Mouse (Mus musculus) adrenal gland, postnatal 10 days (tissue): ENCODE results near the gene Serpind1. TPM values are rescaled to one million over a fixed set of nuclear protein-coding genes. Genes with fewer than 3 reads are reported as not detected.
A peak's percentile ranks its signal among the peaks of the same experiment; 100 is the strongest.

Experiments used
- DNase-seq: peaks from one replicate; pipeline ENCODE4 v3.0.0; 2021; ENCODE audit warnings: mixed read lengths
- long read RNA-seq, 2 experiments: library from polyadenylated mRNA; stranded (forward); transcript quantifications; one replicate each; pipeline ENCODE4 v2.0.0; 2021
- total RNA-seq, 2 experiments: library from RNA; stranded (reverse); gene quantifications; 2 replicates each; pipeline ENCODE4 v1.2.3; 2021

Serpind1 gene
- 100 to 1,000 TPM in 1 of 2 experiments, 10 to 100 TPM in 1; 50.5 to 111 TPM for total RNA-seq
- long read RNA-seq, experiment 1, transcript Serpind1-202 (5 exons, 2,051 nt) = major isoform, 58 of 155 reads
- long read RNA-seq, experiment 1, transcript Serpind1-201 (5 exons, 2,191 nt) = minor isoform, 41 of 155 reads
- long read RNA-seq, experiment 1, partial matches to known transcripts = 50 of 155 reads
- long read RNA-seq, experiment 1, other reads (novel, unspliced or antisense) = 6 of 155 reads
- long read RNA-seq, experiment 2, partial matches to known transcripts = 3 of 9 reads
- long read RNA-seq, experiment 2, other reads (novel, unspliced or antisense) = 2 of 9 reads

GRCm38 (mm10) chr16:17331116-17331515 lies at the start of gene Serpind1:
Gene Serpind1, plus strand, starts transcription at chr16:17331371.
- DNase-seq = no peak

- no peak for DNase-seq
Measured at GRCm38 (mm10) chr16:17283151-17283550, 48.0 kb upstream of the Serpind1 start.

GRCm38 (mm10) chr16:17287103-17287502 lies 44.1 kb upstream of the Serpind1 start:
- DNase-seq = no peak

- peak; percentile 29 for DNase-seq
Measured at GRCm38 (mm10) chr16:17291016-17291415, 40.2 kb upstream of the Serpind1 start.

GRCm38 (mm10) chr16:17292751-17293150 lies 38.4 kb upstream of the Serpind1 start:
- peak; percentile 85 for DNase-seq

- no peak for DNase-seq
Measured at GRCm38 (mm10) chr16:17300818-17301217, 30.4 kb upstream of the Serpind1 start.

GRCm38 (mm10) chr16:17303521-17304245 lies 27.5 kb upstream of the Serpind1 start:
- DNase-seq = no peak

GRCm38 (mm10) chr16:17307461-17307860 lies 23.7 kb upstream of the Serpind1 start:
- no peak for DNase-seq

GRCm38 (mm10) chr16:17309036-17309435 lies 22.1 kb upstream of the Serpind1 start:
- DNase-seq = no peak

GRCm38 (mm10) chr16:17312531-17312930 lies 18.6 kb upstream of the Serpind1 start:
- DNase-seq = no peak

- DNase-seq = peak; percentile 14
Measured at GRCm38 (mm10) chr16:17316554-17316953, 14.6 kb upstream of the Serpind1 start.

- no peak for DNase-seq
Measured at GRCm38 (mm10) chr16:17321481-17321880, 9.7 kb upstream of the Serpind1 start.

GRCm38 (mm10) chr16:17324745-17325144 lies 6.4 kb upstream of the Serpind1 start:
- DNase-seq = no peak

GRCm38 (mm10) chr16:17326064-17326463 lies 5.1 kb upstream of the Serpind1 start:
- DNase-seq = no peak

GRCm38 (mm10) chr16:17329848-17330570 lies 1.2 kb upstream of the Serpind1 start:
- DNase-seq = no peak

GRCm38 (mm10) chr16:17331855-17332254 lies 684 bp downstream of the Serpind1 start:
- no peak for DNase-seq

- DNase-seq = no peak
Measured at GRCm38 (mm10) chr16:17334574-17334973, 3.4 kb downstream of the Serpind1 start.

- no peak for DNase-seq
Measured at GRCm38 (mm10) chr16:17336089-17336488, 4.9 kb downstream of the Serpind1 start.

- no peak for DNase-seq
Measured at GRCm38 (mm10) chr16:17339701-17340100, 8.5 kb downstream of the Serpind1 start.

- DNase-seq = no peak
Measured at GRCm38 (mm10) chr16:17340705-17341104, 9.5 kb downstream of the Serpind1 start.

- no peak for DNase-seq
Measured at GRCm38 (mm10) chr16:17341847-17342246, 10.7 kb downstream of the Serpind1 start.

- DNase-seq = no peak
Measured at GRCm38 (mm10) chr16:17345141-17345812, 14.1 kb downstream of the Serpind1 start.

GRCm38 (mm10) chr16:17345813-17346155 lies 14.6 kb downstream of the Serpind1 start:
- no peak for DNase-seq
